Mouse (Mus musculus) midbrain, embryonic 11.5 days (tissue): Measurements from ENCODE around the gene Rab26. TPM values are rescaled to one million over a fixed set of nuclear protein-coding genes. Genes with fewer than 3 reads are reported as not detected.

Source experiments
- ATAC-seq: fragments of 200-750 bp; cut with Nextera tagmentation; 2 replicates; pipeline ENCODE4 v1.8.0; 2017; ENCODE audit warnings: moderate TSS enrichment, moderate library complexity; ENCODE audit not compliant: low FRiP score
- DNase-seq: peaks from one replicate; pipeline ENCODE4 v3.0.0; 2015; ENCODE audit warnings: low spot score; ENCODE audit errors: missing footprints
- H3K27ac ChIP-seq: fragments of 300-500 bp; sonication (generic); 2 replicates; pipeline ENCODE4 v1.5.1; 2014; ENCODE audit warnings: low read depth, low read length
- H3K27me3 ChIP-seq: fragments of 300-500 bp; sonication (generic); 2 replicates; pipeline ENCODE4 v1.6.1; 2014; ENCODE audit warnings: mild to moderate bottlenecking, low read length, moderate library complexity, mixed read lengths; ENCODE audit not compliant: control insufficient read depth, insufficient read depth
- H3K36me3 ChIP-seq: fragments of 300-500 bp; sonication (generic); 2 replicates; pipeline ENCODE4 v1.6.1; 2014; ENCODE audit warnings: mild to moderate bottlenecking, low read length, moderate library complexity, mixed read lengths; ENCODE audit not compliant: control insufficient read depth, insufficient read depth
- H3K4me1 ChIP-seq: fragments of 300-500 bp; sonication (generic); 2 replicates; pipeline ENCODE4 v1.6.1; 2014; ENCODE audit warnings: low read length; ENCODE audit not compliant: control insufficient read depth, insufficient read depth
- H3K4me2 ChIP-seq: fragments of 300-500 bp; sonication (generic); 2 replicates; pipeline ENCODE4 v1.6.1; 2014; ENCODE audit warnings: mild to moderate bottlenecking, moderate library complexity
- H3K4me3 ChIP-seq: fragments of 300-500 bp; sonication (generic); 2 replicates; pipeline ENCODE4 v1.5.1; 2014; ENCODE audit warnings: low read depth, low read length
- H3K9ac ChIP-seq: fragments of 300-500 bp; sonication (generic); 2 replicates; pipeline ENCODE4 v1.6.1; 2014; ENCODE audit warnings: low read length
- H3K9me3 ChIP-seq: fragments of 300-500 bp; sonication (generic); 2 replicates; pipeline ENCODE4 v1.6.1; 2016; ENCODE audit warnings: low read length; ENCODE audit not compliant: control insufficient read depth
- WGBS: fragments of 180-500 bp; shearing (Covaris S2); extraction: QIAGEN DNeasy Blood & Tissue Kit; methylation state at CpG from one replicate; pipeline ENCODE4 v1.1.7; 2014; 5-methylcytosine and 5-hydroxymethylcytosine counted together
- polyA plus RNA-seq: library from polyadenylated mRNA; unstranded; fragments of >200 nt; fragmentation: Nextera tagmentation; extraction: Ambion mirVana; gene quantifications from 2 replicates; pipeline ENCODE4 v1.2.1, GENCODE M21; 2014

Rab26 gene
- polyA plus RNA-seq, 1 experiment from 2014 or later, result 2.2 TPM

- H3K4me3 ChIP-seq, result no peak overlapping the region
- ATAC-seq (0 out of 2 replicates have a peak, but pooled peaks have one; percentile 23), DNase-seq (no peak)
- no peak overlapping the region for H3K27ac ChIP-seq
- no peaks in the 10 kb centered on the region for H3K9me3 ChIP-seq
- H3K27me3 ChIP-seq, result no peaks in the 10 kb centered on the region
- H3K4me1 ChIP-seq, result no peaks in the 10 kb centered on the region
- no peak overlapping the region for H3K4me2 ChIP-seq
- 24% methylated on average over 36 of the region's 36 CpGs for WGBS
- H3K9ac ChIP-seq, result no peak overlapping the region
- peaks cover 15% of the 10 kb centered on the region for H3K36me3 ChIP-seq
Observed at GRCm38 (mm10) chr17:24506332-24507070, 27.5 kb downstream of the Rab26 start.

GRCm38 (mm10) chr17:24505286-24505955 lies 28.6 kb downstream of the Rab26 start:
- DNase-seq (no peak), ATAC-seq (no peak)
- no peak overlapping the region for H3K4me3 ChIP-seq
- no peaks in the 10 kb centered on the region for H3K4me1 ChIP-seq
- H3K9me3 ChIP-seq, result no peaks in the 10 kb centered on the region
- no peaks in the 10 kb centered on the region for H3K27me3 ChIP-seq
- H3K36me3 ChIP-seq, result peaks cover 10% of the 10 kb centered on the region
- no peak overlapping the region for H3K4me2 ChIP-seq
- H3K9ac ChIP-seq, result no peak overlapping the region
- 89% methylated on average over 30 of the region's 30 CpGs for WGBS
- no peak overlapping the region for H3K27ac ChIP-seq

GRCm38 (mm10) chr17:24504085-24504484 lies 29.9 kb downstream of the Rab26 start:
- no peak overlapping the region for H3K9ac ChIP-seq
- DNase-seq (no peak), ATAC-seq (no peak)
- no peak overlapping the region for H3K27ac ChIP-seq
- H3K4me2 ChIP-seq, result no peak overlapping the region
- H3K9me3 ChIP-seq, result no peaks in the 10 kb centered on the region
- H3K36me3 ChIP-seq, result peaks cover 3% of the 10 kb centered on the region
- no peaks in the 10 kb centered on the region for H3K4me1 ChIP-seq
- WGBS, result 96% methylated on average over 10 of the region's 10 CpGs
- no peaks in the 10 kb centered on the region for H3K27me3 ChIP-seq
- H3K4me3 ChIP-seq, result no peak overlapping the region

GRCm38 (mm10) chr17:24502208-24502607 lies 31.8 kb downstream of the Rab26 start:
- Histone ChIP-seq H3K4me3 (no peak overlapping the region), H3K36me3 (peaks cover 3% of the 10 kb centered on the region), H3K4me1 (no peaks in the 10 kb centered on the region), H3K9me3 (no peaks in the 10 kb centered on the region), H3K27ac (no peak overlapping the region), H3K9ac (no peak overlapping the region), H3K27me3 (no peaks in the 10 kb centered on the region), H3K4me2 (no peak overlapping the region)
- ATAC-seq (no peak), DNase-seq (no peak)
- WGBS, result 30% methylated on average over 11 of the region's 11 CpGs

GRCm38 (mm10) chr17:24496026-24496425 lies 38.0 kb downstream of the Rab26 start:
- Histone ChIP-seq H3K4me2 (no peak overlapping the region), H3K36me3 (peaks cover 3% of the 10 kb centered on the region; the same call in 1 of the 2 replicates), H3K27ac (no peak overlapping the region), H3K4me1 (no peaks in the 10 kb centered on the region), H3K27me3 (no peaks in the 10 kb centered on the region), H3K9me3 (no peaks in the 10 kb centered on the region), H3K9ac (no peak overlapping the region), H3K4me3 (no peak overlapping the region)
- DNase-seq (no peak), ATAC-seq (no peak)
- 56% methylated on average over 1 of the region's 1 CpGs for WGBS

GRCm38 (mm10) chr17:24495443-24495842 lies 38.6 kb downstream of the Rab26 start:
- 88% methylated on average over 3 of the region's 3 CpGs for whole genome bisulfite sequencing
- H3K27ac ChIP-seq, result no peak overlapping the region
- ATAC-seq, result no peak
- no peaks in the 10 kb centered on the region for H3K9me3 ChIP-seq
- peaks cover under 1% of the 10 kb centered on the region; the same call in 1 of the 2 replicates for H3K4me1 ChIP-seq
- no peak overlapping the region for H3K4me3 ChIP-seq
- H3K9ac ChIP-seq, result no peak overlapping the region
- peaks cover 3% of the 10 kb centered on the region; the same call in 1 of the 2 replicates for H3K36me3 ChIP-seq
- no peak for DNase-seq
- no peak overlapping the region for H3K4me2 ChIP-seq
- H3K27me3 ChIP-seq, result no peaks in the 10 kb centered on the region

GRCm38 (mm10) chr17:24494627-24495335 lies 39.2 kb downstream of the Rab26 start:
- Histone ChIP-seq H3K27me3 (no peaks in the 10 kb centered on the region), H3K4me1 (peaks cover 6% of the 10 kb centered on the region), H3K27ac (no peak overlapping the region), H3K9ac (no peak overlapping the region), H3K9me3 (no peaks in the 10 kb centered on the region), H3K4me3 (no peak overlapping the region), H3K36me3 (peaks cover 3% of the 10 kb centered on the region; the same call in 1 of the 2 replicates), H3K4me2 (no peak overlapping the region)
- 48% methylated on average over 2 of the region's 2 CpGs for WGBS
- ATAC-seq (no peak), DNase-seq (no peak)

GRCm38 (mm10) chr17:24490399-24490798 lies 43.6 kb downstream of the Rab26 start:
- DNase-seq (no peak), ATAC-seq (no peak)
- no peak overlapping the region for H3K4me3 ChIP-seq
- H3K36me3 ChIP-seq, result no peaks in the 10 kb centered on the region
- H3K27me3 ChIP-seq, result peaks cover 3% of the 10 kb centered on the region; the same call in 1 of the 2 replicates
- H3K9me3 ChIP-seq, result no peaks in the 10 kb centered on the region
- no peak overlapping the region for H3K27ac ChIP-seq
- WGBS, result 73% methylated on average over 4 of the region's 4 CpGs
- H3K4me1 ChIP-seq, result peaks cover 18% of the 10 kb centered on the region
- no peak overlapping the region for H3K9ac ChIP-seq
- H3K4me2 ChIP-seq, result no peak overlapping the region
